Mouse (Mus musculus): Measurements from ENCODE around the gene Mertk. TPM values are rescaled to one million over a fixed set of nuclear protein-coding genes. Genes with fewer than 3 reads are reported as not detected.

The Mertk gene
- polyA plus RNA-seq, 1 experiment: 2.2 TPM

GRCm38 (mm10) chr2:128747433-128748028, 48.8 kb downstream of the Mertk start:
- Histone ChIP-seq H3K4me3 (ENCODE audit: control insufficient read depth, low read depth, low read length) (no peak overlapping the region), H3K4me1 (ENCODE audit: control insufficient read depth, insufficient read depth, low read length) (peaks cover 9% of the 10 kb centered on the region), H3K36me3 (ENCODE audit: control insufficient read depth, insufficient read depth, low read length) (no peaks in the 10 kb centered on the region), H3K27me3 (ENCODE audit: control insufficient read depth, insufficient read depth, low read length) (no peaks in the 10 kb centered on the region), H3K27ac (ENCODE audit: control insufficient read depth, insufficient read depth, low read depth, low read length) (peak overlapping the region; percentile 41; the same call in 1 of the 2 replicates)
- TF ChIP-seq POLR2A (IDR thresholded peaks at IDR 0.05; ENCODE audit: control insufficient read depth, low read depth, low read length) (no peak), CTCF (IDR thresholded peaks at IDR 0.05; ENCODE audit: control insufficient read depth, insufficient read depth, insufficient replicate concordance, low read depth, low read length) (no peak)

- Histone ChIP-seq H3K27me3 (ENCODE audit: control insufficient read depth, insufficient read depth, low read length) (no peaks in the 10 kb centered on the region), H3K36me3 (ENCODE audit: control insufficient read depth, insufficient read depth, low read length) (no peaks in the 10 kb centered on the region), H3K27ac (ENCODE audit: control insufficient read depth, insufficient read depth, low read depth, low read length) (0 out of 2 replicates have a peak overlapping the region, but pooled peaks have one; percentile 4), H3K4me1 (ENCODE audit: control insufficient read depth, insufficient read depth, low read length) (peaks cover 9% of the 10 kb centered on the region), H3K4me3 (ENCODE audit: control insufficient read depth, low read depth, low read length) (no peak overlapping the region)
- TF ChIP-seq CTCF (IDR thresholded peaks at IDR 0.05; ENCODE audit: control insufficient read depth, insufficient read depth, insufficient replicate concordance, low read depth, low read length) (no peak), POLR2A (IDR thresholded peaks at IDR 0.05; ENCODE audit: control insufficient read depth, low read depth, low read length) (no peak)
Observed at GRCm38 (mm10) chr2:128748171-128748570, 49.4 kb downstream of the Mertk start.

GRCm38 (mm10) chr2:128751030-128751429, 52.3 kb downstream of the Mertk start:
- Histone ChIP-seq H3K4me3 (ENCODE audit: control insufficient read depth, low read depth, low read length) (no peak overlapping the region), H3K36me3 (ENCODE audit: control insufficient read depth, insufficient read depth, low read length) (no peaks in the 10 kb centered on the region), H3K27me3 (ENCODE audit: control insufficient read depth, insufficient read depth, low read length) (no peaks in the 10 kb centered on the region), H3K4me1 (ENCODE audit: control insufficient read depth, insufficient read depth, low read length) (peaks cover 8% of the 10 kb centered on the region), H3K27ac (ENCODE audit: control insufficient read depth, insufficient read depth, low read depth, low read length) (no peak overlapping the region)
- TF ChIP-seq CTCF (IDR thresholded peaks at IDR 0.05; ENCODE audit: control insufficient read depth, insufficient read depth, insufficient replicate concordance, low read depth, low read length) (no peak), POLR2A (IDR thresholded peaks at IDR 0.05; ENCODE audit: control insufficient read depth, low read depth, low read length) (no peak)

GRCm38 (mm10) chr2:128753295-128753873, 54.6 kb downstream of the Mertk start:
- no peaks in the 10 kb centered on the region for H3K27me3 ChIP-seq (ENCODE audit: control insufficient read depth, insufficient read depth, low read length)
- H3K4me1 ChIP-seq (ENCODE audit: control insufficient read depth, insufficient read depth, low read length): no peaks in the 10 kb centered on the region
- H3K36me3 ChIP-seq (ENCODE audit: control insufficient read depth, insufficient read depth, low read length): no peaks in the 10 kb centered on the region
- no peak overlapping the region for H3K4me3 ChIP-seq (ENCODE audit: control insufficient read depth, low read depth, low read length)
- no peak overlapping the region for H3K27ac ChIP-seq (ENCODE audit: control insufficient read depth, insufficient read depth, low read depth, low read length)
- TF ChIP-seq CTCF (IDR thresholded peaks at IDR 0.05; ENCODE audit: control insufficient read depth, insufficient read depth, insufficient replicate concordance, low read depth, low read length) (no peak), POLR2A (IDR thresholded peaks at IDR 0.05; ENCODE audit: control insufficient read depth, low read depth, low read length) (no peak)

GRCm38 (mm10) chr2:128755149-128755691, 56.5 kb downstream of the Mertk start:
- no peak overlapping the region for H3K27ac ChIP-seq (ENCODE audit: control insufficient read depth, insufficient read depth, low read depth, low read length)
- no peaks in the 10 kb centered on the region for H3K4me1 ChIP-seq (ENCODE audit: control insufficient read depth, insufficient read depth, low read length)
- no peaks in the 10 kb centered on the region for H3K27me3 ChIP-seq (ENCODE audit: control insufficient read depth, insufficient read depth, low read length)
- H3K36me3 ChIP-seq (ENCODE audit: control insufficient read depth, insufficient read depth, low read length): no peaks in the 10 kb centered on the region
- TF ChIP-seq POLR2A (IDR thresholded peaks at IDR 0.05; ENCODE audit: control insufficient read depth, low read depth, low read length) (no peak), CTCF (IDR thresholded peaks at IDR 0.05; ENCODE audit: control insufficient read depth, insufficient read depth, insufficient replicate concordance, low read depth, low read length) (no peak)
- H3K4me3 ChIP-seq (ENCODE audit: control insufficient read depth, low read depth, low read length): no peak overlapping the region

DNA sequence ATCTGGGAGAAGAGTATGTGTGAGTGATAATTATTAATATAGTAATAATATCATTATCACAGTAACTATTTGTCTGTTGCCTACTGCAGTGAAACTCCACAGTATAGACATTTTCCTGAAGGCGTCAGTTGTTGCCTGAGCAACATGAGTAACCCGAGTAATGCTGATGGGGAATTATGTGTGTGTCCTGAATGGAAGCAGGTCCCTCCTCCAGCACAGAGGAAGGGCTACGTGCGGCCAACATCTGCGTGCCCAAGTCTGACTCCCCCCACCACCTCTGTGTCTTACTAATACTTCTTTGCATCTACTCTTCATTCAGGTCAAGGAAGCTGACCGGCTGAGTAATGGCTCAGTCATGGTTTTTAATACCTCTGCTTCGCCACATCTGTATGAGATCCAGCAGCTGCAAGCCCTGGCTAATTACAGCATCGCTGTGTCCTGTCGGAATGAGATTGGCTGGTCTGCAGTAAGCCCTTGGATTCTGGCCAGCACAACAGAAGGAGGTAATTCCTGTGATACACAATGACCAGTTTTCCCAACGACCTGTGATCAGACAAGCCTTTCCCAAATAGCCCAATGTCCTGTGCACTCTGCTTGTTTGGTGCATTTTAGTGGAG, 60.1 kb downstream of the Mertk start:
- TF ChIP-seq CTCF (IDR thresholded peaks at IDR 0.05; ENCODE audit: control insufficient read depth, insufficient read depth, insufficient replicate concordance, low read depth, low read length) (no peak), POLR2A (IDR thresholded peaks at IDR 0.05; ENCODE audit: control insufficient read depth, low read depth, low read length) (no peak)
- Histone ChIP-seq H3K4me1 (ENCODE audit: control insufficient read depth, insufficient read depth, low read length) (no peaks in the 10 kb centered on the region), H3K27me3 (ENCODE audit: control insufficient read depth, insufficient read depth, low read length) (no peaks in the 10 kb centered on the region), H3K4me3 (ENCODE audit: control insufficient read depth, low read depth, low read length) (no peak overlapping the region), H3K36me3 (ENCODE audit: control insufficient read depth, insufficient read depth, low read length) (no peaks in the 10 kb centered on the region), H3K27ac (ENCODE audit: control insufficient read depth, insufficient read depth, low read depth, low read length) (no peak overlapping the region)

DNA sequence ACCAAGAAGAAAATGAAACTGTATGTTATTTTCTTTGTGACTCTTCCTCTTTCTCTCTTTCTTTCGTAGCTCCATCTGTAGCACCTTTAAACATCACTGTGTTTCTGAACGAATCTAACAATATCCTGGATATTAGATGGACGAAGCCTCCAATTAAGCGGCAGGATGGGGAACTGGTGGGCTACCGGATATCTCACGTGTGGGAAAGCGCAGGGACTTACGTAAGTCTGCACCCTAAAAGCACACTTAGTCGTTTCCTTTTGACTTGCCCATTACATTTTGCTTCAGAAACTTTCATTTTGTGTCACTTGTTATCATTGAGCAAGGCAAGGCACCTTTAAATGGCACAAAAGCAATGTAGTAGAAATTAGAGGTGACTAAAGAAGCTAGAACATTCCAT, 63.3 kb downstream of the Mertk start:
- TF ChIP-seq POLR2A (IDR thresholded peaks at IDR 0.05; ENCODE audit: control insufficient read depth, low read depth, low read length) (no peak), CTCF (IDR thresholded peaks at IDR 0.05; ENCODE audit: control insufficient read depth, insufficient read depth, insufficient replicate concordance, low read depth, low read length) (no peak)
- no peaks in the 10 kb centered on the region for H3K4me1 ChIP-seq (ENCODE audit: control insufficient read depth, insufficient read depth, low read length)
- no peaks in the 10 kb centered on the region for H3K27me3 ChIP-seq (ENCODE audit: control insufficient read depth, insufficient read depth, low read length)
- H3K4me3 ChIP-seq (ENCODE audit: control insufficient read depth, low read depth, low read length): no peak overlapping the region
- H3K27ac ChIP-seq (ENCODE audit: control insufficient read depth, insufficient read depth, low read depth, low read length): no peak overlapping the region
- no peaks in the 10 kb centered on the region for H3K36me3 ChIP-seq (ENCODE audit: control insufficient read depth, insufficient read depth, low read length)
